Mouse (Mus musculus): ENCODE results near the gene Aff1.

Gene Aff1

DNA sequence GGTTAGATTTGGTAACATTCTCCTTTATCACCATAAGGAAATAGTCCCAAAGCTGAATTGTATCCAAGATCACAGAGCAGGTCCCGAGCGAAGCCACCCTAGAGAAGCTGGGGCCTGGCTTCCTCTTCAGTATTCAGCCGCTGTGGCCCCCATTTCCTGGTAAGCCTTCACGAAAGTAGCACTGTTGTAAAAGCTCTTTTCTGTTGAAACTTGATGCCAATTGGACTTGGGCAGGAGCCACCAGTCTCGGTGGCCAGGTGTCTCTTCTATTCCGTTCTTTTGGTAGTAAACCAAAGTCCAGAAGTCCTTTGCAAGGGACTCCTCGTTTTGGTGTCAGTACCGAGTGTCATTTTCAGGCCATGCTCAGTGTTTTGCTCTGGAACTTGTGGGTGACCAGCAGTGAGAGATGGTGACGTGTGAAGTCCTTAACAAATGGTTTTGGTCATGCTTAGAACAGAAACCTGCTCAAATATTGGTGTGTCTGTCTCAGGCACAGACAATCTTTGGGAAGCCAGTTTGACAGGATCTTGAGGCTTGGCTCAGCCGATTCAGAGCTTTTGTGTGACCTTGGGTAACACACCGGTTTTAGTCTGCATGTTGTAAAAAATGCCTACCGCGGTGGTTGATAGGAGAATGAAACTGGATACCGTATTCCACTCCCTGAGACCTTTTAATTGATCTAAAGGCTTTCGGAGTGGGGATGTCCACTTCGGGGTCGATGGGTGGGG lies 114.8 kb downstream of the Aff1 start:
- no peak for DNase-seq (ENCODE audit: low read depth)

DNA sequence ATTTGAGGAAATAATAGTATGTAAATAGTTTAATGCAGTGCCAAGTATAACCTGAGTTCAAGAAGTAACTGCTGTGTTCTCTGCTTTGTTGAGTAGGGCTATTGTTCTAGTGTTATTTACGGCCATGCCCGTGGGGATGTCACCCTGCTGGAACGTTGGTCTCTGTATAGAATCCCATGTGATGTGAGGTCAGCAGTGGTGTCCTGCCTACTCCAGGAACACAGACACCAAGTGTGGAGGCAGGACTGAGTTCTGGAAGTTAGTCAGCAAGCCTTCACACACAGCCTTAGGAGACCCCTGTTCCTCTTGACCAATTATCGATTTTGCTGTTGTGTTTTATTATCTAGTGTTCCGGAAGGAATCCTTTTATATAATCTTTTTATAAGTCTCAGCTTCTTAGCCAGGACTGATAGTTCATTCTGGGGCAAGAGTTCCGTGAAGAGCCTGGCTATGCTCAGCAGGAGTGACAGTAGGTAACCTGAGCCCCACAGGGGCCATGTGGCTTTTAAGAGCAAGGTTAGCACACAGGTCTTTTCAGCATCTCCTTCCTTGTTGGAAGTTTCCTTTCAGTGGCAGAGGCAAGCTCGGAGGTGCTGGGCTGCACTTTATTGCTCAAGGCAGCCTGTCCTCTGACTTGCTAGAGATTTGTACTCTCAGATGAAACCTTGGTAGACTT lies 115.6 kb downstream of the Aff1 start:
- no peak for DNase-seq (ENCODE audit: low read depth)

DNA sequence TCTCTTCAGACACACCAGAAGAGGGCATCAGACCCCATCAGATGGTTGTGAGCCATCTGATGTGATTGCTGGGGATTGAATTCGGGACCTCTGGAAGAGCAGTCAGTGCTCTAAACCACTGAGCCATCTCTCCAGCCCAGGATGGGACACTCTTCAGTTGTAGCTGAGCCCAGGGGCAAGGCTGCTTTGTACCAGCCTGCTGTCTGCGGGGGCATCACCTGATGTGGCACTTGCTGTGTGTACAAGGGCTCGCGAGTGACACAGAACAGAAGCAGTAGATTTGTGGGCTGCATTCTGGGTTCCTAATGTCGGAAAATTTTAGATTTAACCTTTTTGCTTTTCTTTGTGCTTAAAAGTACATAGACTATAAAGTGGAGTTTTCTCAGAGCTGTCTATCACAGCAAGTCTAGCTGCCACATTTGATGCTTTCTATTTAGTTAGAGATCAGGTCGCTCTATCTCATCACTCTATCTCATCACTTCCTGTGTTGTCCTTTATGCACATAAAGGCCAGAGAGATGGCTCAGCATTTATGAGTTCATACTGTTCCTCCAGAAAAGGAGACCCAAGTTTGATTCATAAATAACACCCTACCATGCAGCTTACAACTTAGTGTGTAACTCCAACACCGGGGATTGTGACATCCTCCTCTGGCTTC lies 117.6 kb downstream of the Aff1 start:
- no peak for DNase-seq (ENCODE audit: low read depth)

DNA sequence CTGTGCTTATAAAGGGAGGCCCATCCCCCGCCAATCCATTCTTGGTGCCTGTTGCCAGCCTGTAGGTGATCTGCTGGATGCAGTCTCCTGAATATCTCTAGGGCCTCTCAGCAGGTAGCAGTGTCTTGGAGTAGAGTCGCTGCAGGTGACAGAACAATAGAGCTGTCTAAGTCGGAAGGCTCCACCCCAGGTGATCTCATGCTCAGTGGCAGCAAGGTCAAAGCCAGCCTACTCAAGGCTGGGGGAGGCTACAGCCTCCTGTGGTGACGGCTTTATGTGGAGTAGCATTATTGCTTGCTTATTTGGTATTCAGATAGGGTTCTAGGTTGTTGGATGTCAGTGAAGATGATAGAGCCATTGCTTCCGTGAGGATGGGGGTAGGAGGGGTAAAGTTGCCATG lies 121.1 kb downstream of the Aff1 start:
- no peak for DNase-seq (ENCODE audit: low read depth)

DNA sequence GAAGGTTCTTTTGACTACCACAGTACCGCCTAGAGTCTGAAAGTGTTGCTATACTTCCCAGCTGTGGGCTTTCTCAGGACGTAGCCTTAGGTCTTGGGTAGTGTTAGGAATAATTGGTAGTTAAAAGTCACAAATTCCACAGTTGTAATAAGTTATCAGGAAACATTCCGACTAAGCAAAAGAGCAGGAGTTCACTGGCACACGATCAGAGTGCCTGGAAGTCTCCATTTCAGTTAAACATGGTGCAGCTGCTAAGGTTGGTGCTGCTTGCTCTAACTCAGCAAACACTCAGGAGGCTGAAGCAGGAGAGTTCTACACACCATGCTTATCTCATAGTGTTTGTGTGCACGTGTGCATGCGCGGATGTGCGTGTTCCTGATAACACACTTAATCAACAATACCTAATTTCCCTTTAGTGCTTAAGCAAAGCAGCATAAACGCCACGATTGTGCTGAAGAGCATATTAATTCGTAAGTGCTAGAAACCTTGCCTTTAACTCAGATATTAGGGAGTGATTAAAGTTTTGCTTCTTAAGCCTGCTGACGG lies 121.9 kb downstream of the Aff1 start:
- no peak for DNase-seq (ENCODE audit: low read depth)

DNA sequence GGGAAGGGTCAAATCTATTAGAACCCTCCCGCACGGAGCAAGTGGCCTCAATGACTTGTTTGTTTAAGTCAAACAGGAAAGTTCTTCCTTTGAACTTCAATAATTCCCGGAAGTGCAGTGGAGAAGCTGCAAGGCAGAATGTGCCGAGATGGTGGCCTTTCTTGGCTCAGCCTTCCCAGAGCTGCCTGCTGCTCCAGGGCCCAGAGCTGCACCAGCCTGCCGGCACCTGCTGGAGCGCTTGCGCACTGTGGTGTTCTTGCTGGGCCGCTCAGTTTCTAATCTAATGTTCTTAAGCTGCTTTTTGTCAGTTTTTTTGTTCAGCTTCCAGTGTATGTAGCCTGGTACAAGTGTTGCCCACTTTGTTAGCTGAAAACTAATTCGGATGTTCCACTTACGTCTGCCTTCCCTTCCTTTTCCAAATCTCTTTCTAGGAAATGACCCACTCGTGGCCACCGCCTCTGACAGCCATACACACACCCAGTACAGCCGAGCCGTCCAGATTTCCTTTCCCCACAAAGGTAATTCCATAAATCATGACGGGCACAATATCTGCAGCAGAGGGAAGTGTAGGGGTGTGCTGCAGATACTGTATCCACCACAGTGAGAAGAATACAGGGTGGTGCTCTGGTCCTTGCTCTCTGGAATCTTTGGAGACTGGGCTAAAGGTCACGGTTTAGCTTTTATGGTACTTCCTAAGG lies 122.5 kb downstream of the Aff1 start:
- no peak for DNase-seq (ENCODE audit: low read depth)

DNA sequence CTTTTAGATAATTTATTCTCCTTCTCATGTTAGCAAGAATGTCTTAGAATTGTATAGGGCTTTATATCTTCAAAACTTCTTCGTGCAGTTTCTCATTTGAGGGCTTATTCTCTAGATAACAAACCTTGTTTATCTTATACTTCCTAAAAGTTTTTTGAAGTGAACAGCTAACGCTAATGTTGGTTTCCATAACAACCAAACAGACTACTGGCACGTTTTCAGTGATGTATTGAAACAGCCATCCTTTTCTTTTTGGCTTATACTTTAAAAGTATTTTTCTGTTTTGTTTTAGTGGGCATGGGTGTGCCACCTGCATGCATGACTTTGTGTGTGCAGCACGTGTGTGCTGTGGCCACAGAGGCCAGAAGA lies 123.1 kb downstream of the Aff1 start:
- no peak for DNase-seq (ENCODE audit: low read depth)

DNA sequence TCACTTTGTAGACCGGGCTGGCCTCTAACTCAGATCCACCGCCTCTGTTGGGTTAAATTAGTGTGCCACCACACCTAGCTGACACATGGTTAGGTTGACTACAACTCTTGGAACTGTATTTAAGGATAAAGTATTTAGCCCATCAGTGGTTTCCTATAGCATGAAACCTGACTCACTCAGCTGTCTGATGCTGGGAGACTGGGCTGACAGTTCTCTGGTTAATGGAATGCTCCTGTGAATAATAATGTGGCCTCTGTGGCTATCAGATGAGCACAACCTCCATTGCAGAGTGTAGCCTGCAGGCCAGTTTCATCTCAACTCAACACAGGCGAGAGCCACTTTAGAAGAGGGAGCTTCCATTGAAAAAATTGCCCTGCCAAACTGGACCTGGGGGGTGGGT lies 124.5 kb downstream of the Aff1 start:
- no peak for DNase-seq (ENCODE audit: low read depth)

DNA sequence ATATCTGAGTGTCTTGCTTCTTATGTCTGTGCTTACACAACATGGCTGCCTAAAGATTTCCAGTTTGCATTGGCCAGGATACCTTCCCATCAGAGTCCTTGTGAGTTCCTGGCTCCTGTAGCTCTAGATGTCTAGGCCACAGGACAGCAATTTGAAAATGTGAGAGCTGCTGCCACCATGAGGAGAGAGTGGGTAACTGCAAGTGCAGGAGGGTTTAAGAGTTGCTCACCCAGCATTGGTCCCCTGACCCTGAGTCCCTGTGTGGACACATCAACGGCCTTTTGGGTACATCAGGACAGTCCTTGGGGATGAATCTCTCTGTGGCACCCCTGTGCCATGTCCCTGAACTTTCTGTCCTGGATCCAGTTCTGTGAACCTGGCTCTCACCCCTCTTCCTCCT lies 125.6 kb downstream of the Aff1 start:
- peak; percentile 70 for DNase-seq (ENCODE audit: low read depth)

DNA sequence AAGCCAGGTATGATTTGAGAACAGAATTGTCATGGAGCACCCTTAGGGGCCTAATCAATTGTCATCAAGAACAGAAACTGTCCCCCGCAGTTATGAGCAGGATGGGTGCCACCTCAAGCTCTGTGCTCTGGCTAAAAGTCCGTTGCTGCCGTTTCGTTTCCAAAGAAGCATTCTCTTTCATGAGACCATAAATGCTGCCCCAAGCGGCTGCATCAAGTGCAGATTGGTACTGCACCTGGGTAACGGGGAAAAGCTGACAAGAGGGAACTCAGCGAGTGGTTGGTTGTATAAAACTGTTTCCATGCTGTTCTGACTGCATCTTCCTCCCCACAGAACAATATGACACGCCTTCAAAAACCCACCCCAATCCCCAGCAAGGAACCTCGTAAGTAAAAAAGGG lies 126.4 kb downstream of the Aff1 start:
- DNase-seq (ENCODE audit: low read depth) = no peak

DNA sequence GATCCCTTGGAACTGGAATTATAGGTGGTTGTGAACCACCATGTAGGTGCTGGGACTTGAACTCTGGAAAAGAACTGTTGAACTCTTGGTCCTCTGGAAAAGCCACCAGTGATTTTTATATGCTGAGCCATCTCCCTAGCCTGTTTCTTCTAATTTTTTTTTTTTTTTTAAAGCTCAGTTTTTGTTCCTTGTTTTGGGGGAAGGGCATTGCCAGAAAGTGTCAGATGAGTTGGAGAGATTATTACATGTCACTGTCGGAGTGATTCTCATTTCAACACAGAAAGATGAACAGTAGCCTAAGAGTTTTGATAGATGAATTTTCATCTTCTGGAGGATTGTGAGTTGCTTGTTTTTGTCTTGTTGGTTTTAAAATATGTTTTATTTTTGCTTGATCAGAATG lies 127.5 kb downstream of the Aff1 start:
- DNase-seq (ENCODE audit: low read depth) = no peak

DNA sequence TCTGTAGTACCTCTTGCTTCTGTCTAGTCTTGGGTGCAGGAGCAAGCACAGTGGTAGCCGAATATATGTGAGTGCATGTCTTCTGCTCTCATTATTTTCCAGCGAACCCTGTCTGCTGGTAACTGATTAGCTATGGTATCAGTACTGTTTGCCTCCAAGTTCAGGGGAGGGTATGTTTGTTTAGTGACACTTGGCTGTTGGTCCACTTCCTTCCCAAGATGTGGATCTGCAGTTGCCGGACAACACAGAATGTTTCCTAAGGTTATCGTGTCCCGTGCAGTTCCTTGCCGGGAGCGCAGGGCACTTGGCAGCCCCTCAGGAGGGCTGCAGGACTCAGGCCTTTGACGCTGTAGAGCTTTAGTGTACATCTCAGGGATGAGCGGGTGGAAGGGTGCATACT lies 128.9 kb downstream of the Aff1 start:
- no peak for DNase-seq (ENCODE audit: low read depth)

DNA sequence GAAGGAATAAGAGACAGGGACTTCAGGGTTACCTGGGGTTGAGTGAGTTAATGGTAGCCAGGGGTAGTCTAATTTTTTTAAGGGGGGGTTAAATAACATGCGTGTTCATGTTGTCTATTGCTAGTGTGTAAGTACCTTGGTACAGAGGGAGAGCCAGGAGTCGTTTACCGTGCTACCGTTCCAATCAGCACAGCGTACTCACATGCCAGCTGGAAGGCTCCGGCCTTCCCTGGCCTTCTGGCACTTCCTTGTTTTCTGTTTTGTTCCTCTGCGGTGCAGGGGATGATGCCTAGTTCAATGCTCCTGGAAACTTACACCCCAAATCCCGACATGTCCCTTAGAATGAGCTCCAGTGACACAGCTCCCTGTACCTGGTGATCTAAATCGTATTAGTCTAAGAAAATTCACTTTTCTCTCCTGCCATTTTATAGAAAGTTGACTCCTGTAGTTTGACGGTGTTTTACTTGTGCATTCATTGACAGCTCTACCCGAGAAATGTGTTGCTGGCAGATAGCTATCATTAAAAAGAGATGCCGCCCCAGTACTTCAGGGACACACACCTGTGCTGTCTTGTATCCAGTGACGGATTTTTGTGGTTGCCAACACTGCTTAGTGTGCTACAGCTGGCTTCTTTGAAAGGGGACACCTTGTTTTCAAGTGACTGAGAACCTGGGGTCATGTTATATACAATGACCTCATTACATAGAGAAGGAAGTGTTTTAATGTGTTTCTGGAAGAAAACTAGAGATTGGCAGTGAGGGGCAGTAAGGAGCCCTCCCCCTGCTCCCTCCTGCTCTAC lies 129.5 kb downstream of the Aff1 start:
- DNase-seq (ENCODE audit: low read depth) = no peak

DNA sequence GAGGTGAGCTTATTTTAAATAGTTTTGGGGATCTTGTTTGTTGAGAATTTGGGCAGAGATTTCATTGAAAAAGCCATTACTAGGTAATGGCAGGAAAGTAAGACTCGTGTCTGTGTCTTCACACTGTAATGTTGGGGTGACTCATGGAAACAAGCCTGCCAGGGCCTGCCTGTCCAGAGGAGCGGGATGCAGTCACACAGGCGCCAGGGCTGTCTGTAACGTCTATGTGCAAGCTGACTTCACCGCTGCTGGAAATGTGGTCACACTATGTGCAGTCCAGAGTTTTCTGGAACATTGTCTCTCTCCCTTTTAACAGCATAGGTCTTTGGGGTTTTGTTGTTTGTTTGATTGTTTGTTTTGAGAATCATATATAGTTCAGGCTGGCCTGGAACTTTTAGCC lies 130.8 kb downstream of the Aff1 start:
- no peak for DNase-seq (ENCODE audit: low read depth)

DNA sequence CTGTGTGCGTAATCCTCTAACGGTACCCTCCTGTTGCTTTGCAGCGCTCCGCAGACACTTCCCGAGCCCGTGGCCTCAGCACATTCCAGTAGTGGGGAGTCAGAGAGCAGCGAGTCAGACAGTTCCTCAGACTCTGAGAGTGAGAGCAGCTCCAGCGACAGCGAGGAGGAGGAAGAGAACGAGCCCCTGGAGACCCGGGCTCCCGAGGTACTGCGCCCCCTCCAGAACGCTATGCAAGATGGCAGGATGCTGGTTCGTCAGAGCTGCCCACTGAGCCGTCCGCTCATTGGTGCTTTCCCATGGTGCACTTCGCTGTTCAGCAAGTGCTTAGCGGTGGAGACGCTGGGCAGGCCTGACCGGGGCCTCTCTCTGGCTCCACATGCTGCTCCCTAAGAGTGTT lies 136.1 kb downstream of the Aff1 start:
- DNase-seq (ENCODE audit: low read depth) = no peak

DNA sequence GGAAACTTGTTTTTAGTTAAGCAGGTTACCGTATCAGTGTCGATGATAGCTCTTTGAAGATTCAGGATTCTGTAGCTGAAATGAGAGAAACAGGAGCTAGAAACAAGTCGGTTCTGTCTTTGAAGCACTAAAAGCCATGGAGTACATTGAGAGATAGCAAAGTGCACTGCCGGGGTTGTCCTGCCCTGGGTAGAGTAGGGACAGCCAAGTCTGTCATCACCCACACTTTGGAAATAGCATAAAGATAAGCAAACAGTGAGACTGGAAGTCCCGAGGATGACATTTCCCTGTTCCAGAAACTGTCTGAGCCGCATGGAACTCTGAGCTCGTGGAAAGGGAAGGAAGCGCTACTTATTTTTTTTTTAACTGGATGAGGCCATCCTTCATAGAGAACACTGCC lies 136.6 kb downstream of the Aff1 start:
- DNase-seq (ENCODE audit: low read depth) = no peak

DNA sequence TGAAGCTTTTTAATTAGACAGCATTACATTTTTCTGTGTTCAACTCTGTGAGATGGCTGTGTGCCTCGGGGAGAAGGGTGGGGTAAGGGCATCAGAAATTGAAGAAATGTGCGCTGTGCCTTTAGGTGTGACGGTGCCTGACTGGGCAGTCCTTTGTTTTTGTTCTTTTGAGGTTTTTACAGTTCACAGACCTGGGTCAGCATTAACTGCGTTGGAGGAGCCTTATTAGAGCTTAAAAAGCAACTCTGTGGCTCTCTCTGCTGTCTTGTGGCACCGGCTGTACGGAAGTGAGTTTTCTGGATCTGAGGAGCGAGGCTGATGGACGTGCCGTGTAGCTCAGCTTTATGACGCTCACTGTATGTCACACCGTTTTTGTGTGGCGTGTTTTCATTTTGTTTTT lies 137.0 kb downstream of the Aff1 start:
- DNase-seq (ENCODE audit: low read depth) = no peak

DNA sequence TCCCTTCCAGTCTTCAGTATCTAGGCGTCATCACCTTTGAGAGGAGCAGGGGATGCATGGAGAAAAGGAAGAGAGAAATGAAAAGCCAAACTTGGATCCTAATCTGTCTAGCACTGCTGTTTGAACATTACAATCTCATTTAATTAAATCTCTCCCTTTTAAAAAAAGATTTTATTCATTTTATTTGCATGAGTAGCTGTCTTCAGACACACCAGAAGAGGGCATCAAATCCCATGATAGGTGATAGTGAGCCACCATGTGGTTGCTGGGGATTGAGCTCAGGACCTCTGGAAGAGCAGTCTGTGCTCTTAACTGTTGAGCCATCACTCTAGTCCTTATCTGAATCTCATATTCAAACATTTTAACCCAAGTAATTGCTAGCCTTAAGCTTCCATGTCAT lies 138.7 kb downstream of the Aff1 start:
- no peak for DNase-seq (ENCODE audit: low read depth)

DNA sequence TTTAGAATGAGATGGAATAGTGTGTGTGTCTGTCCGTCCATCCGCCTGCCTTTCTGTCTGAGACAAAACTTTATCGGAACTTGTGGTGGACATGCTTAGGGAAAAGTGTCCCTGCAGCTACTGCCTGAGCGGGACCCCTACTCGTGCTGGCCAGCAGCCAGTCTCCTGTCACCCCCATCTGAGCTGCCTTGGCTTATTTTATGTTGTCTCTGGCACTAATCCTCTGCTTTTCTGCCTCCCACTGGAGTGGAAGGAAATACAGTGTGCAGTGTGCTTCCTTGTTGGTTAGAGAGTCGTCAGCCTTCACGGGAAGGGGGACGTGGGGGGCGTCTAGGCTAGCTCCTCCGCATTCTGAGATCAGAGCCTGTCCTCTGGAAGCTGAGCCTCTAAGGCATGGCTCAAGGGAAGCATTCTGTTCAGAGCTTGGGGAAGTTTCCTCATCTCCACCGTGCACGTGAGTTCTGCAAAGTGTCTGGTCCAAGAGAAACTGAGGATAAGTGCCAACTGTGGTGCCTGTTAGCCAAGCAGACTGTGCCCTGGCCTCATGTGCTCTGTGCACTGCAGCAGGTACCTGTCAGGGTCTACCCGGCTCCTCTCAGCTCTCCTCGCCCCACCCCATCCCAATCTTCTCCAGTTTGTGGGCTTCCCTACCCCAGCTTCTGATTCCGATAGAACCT lies 143.4 kb downstream of the Aff1 start:
- DNase-seq (ENCODE audit: low read depth) = no peak

DNA sequence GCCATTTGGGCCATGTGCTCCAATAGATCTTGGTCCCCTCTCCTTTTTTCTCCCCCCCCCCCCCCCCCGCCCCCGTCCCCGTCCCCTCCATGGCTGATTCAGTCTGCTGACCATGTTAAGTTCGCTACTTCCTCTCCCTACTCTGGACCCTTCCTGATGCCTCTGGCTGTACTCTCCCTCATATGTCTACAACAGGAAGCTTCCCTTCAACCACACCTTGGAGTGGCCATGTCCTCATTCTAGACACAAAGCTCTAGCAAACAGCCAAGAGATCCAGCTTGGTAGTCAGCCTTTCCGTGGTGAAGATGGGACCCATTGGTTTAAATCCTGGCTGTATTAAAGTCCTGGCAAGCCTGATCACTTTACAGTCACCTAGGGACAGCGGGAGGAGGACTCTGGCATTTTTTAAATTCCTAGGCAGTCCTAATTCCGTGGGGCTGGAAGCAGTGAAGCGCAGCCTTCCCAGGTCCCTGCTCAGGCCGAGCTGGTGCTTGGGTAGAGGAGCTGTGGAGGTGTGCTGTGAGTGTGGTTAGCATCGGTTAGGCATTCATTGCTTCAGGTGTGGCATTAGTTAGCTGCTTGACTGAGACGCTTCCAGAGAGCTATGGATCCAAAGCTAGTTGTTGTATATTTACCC lies 144.1 kb downstream of the Aff1 start:
- DNase-seq (ENCODE audit: low read depth) = no peak

Measured in c-Kit-positive CD71-negative TER-119-negative erythroid progenitor cells, embryonic 14.5 days (primary cell).